Mouse (Mus musculus) left cerebral cortex, postnatal 4 days (tissue): ENCODE results near the gene Arhgef38. TPM values are rescaled to one million over a fixed set of nuclear protein-coding genes. Genes with fewer than 3 reads are reported as not detected.

Source experiments
- DNase-seq: peaks from one replicate; pipeline ENCODE4 v3.0.0-alpha.2; 2022
- intact Hi-C: fragments of 180-260 bp; cut with DNase I; formaldehyde crosslinking; loops from one replicate; pipeline ENCODE4 v1.15.1; 2025
- total RNA-seq, 2 experiments: library from RNA; stranded (reverse); gene quantifications; 2 replicates each; pipeline ENCODE4 v1.2.3; 2021

Arhgef38 gene
- total RNA-seq, 2 experiments from 2014 or later, result 0.10 to 0.14 TPM

- intact Hi-C loops, result no loop called here
- no peak for DNase-seq
Observed at GRCm38 (mm10) chr3:133169737-133170136, 65.0 kb downstream of the Arhgef38 start.

- DNase-seq, result no peak
- intact Hi-C loops, result no loop called here
Observed at GRCm38 (mm10) chr3:133167550-133167949, 67.2 kb downstream of the Arhgef38 start.

GRCm38 (mm10) chr3:133165130-133165529 lies 69.6 kb downstream of the Arhgef38 start:
- intact Hi-C loops, result no loop called here
- DNase-seq, result no peak

- intact Hi-C loops, result no loop called here
- no peak for DNase-seq
Observed at GRCm38 (mm10) chr3:133163913-133164406, 70.8 kb downstream of the Arhgef38 start.

- no peak for DNase-seq
- intact Hi-C loops, result no loop called here
Observed at GRCm38 (mm10) chr3:133163174-133163573, 71.6 kb downstream of the Arhgef38 start.

- intact Hi-C loops, result no loop called here
- no peak for DNase-seq
Observed at GRCm38 (mm10) chr3:133161407-133161806, 73.3 kb downstream of the Arhgef38 start.

GRCm38 (mm10) chr3:133158260-133158659 lies 76.5 kb downstream of the Arhgef38 start:
- DNase-seq, result peak; percentile 41
- intact Hi-C loops, result no loop called here

GRCm38 (mm10) chr3:133154683-133155082 lies 80.1 kb downstream of the Arhgef38 start:
- no peak for DNase-seq
- intact Hi-C loops, result no loop called here

GRCm38 (mm10) chr3:133153629-133154028 lies 81.1 kb downstream of the Arhgef38 start:
- DNase-seq, result no peak
- intact Hi-C loops, result no loop called here

GRCm38 (mm10) chr3:133152831-133153230 lies 81.9 kb downstream of the Arhgef38 start:
- DNase-seq, result no peak
- intact Hi-C loops, result no loop called here

GRCm38 (mm10) chr3:133151629-133152028 lies 83.1 kb downstream of the Arhgef38 start:
- intact Hi-C loops, result no loop called here

GRCm38 (mm10) chr3:133144511-133145147 lies 90.1 kb downstream of the Arhgef38 start:
- intact Hi-C loops, result no loop called here
- no peak for DNase-seq

More at GRCm38 (mm10) chr3:133151629-133152028, 83.1 kb downstream of the Arhgef38 start:
- no peak for DNase-seq

- DNase-seq, result no peak
- intact Hi-C loops, result no loop called here
Observed at GRCm38 (mm10) chr3:133141877-133142276, 92.9 kb downstream of the Arhgef38 start.

- DNase-seq, result no peak
- intact Hi-C loops, result loop anchor here (10.0 kb wide), 2 partner anchors 82 to 142 kb away; no protein-coding TSS in a partner anchor
Observed at GRCm38 (mm10) chr3:133132611-133133010, 102.1 kb downstream of the Arhgef38 start.

- DNase-seq, result no peak
- intact Hi-C loops, result loop anchor here (10.0 kb wide), 2 partner anchors 83 to 143 kb away; no protein-coding TSS in a partner anchor
Observed at GRCm38 (mm10) chr3:133131372-133131771, 103.4 kb downstream of the Arhgef38 start.

GRCm38 (mm10) chr3:133113281-133113680 lies 121.5 kb downstream of the Arhgef38 start:
- no peak for DNase-seq
- intact Hi-C loops, result loop anchor here (10.0 kb wide), 2 partner anchors 762 to 1512 kb away; no protein-coding TSS in a partner anchor

GRCm38 (mm10) chr3:133111741-133112140 lies 123.0 kb downstream of the Arhgef38 start:
- intact Hi-C loops, result loop anchor here (10.0 kb wide), 2 partner anchors 763 to 1513 kb away; no protein-coding TSS in a partner anchor
- peak; percentile 19 for DNase-seq

- intact Hi-C loops, result loop anchor here (10.0 kb wide), 2 partner anchors 765 to 1515 kb away; no protein-coding TSS in a partner anchor
Observed at GRCm38 (mm10) chr3:133109844-133110243, 124.9 kb downstream of the Arhgef38 start.

GRCm38 (mm10) chr3:133108731-133109130 lies 126.0 kb downstream of the Arhgef38 start:
- intact Hi-C loops, result no loop called here
- no peak for DNase-seq

More at GRCm38 (mm10) chr3:133109844-133110243, 124.9 kb downstream of the Arhgef38 start:
- no peak for DNase-seq

GRCm38 (mm10) chr3:133104436-133104835 lies 130.3 kb downstream of the Arhgef38 start:
- DNase-seq, result no peak
- intact Hi-C loops, result no loop called here

- intact Hi-C loops, result no loop called here
- no peak for DNase-seq
Observed at GRCm38 (mm10) chr3:133103768-133104167, 131.0 kb downstream of the Arhgef38 start.

- intact Hi-C loops, result no loop called here
- no peak for DNase-seq
Observed at GRCm38 (mm10) chr3:133098909-133099308, 135.8 kb downstream of the Arhgef38 start.
